Mouse (Mus musculus) bone marrow macrophage, adult 2 months (primary cell): Measurements from ENCODE around the gene Lats1.

Source experiments
- CTCF ChIP-seq: IDR thresholded peaks from 2 replicates; pipeline ENCODE4 v1.5.1; 2012; ENCODE audit warnings: low read depth, mild to moderate bottlenecking, low read length, moderate library complexity
- POLR2A ChIP-seq: IDR thresholded peaks from 2 replicates; pipeline ENCODE4 v1.6.1; 2012; ENCODE audit warnings: mild to moderate bottlenecking, low read depth, low read length, borderline replicate concordance

- TF ChIP-seq CTCF = no peak
- TF ChIP-seq POLR2A = no peak
These were observed 21.6 kb downstream of the Lats1 start for GRCm38 (mm10) chr10:7702586-7702985.
